Mouse (Mus musculus): Measurements from ENCODE around the gene Lrrc55. TPM values are rescaled to one million over a fixed set of nuclear protein-coding genes. Genes with fewer than 3 reads are reported as not detected.
"Not testable (repeated sequence)": the region's sequence is repeated elsewhere in the genome, so short reads cannot be mapped to it uniquely, and the experiment has no call there.

Gene Lrrc55
- 2.1 and 2.9 TPM in 2 replicates for polyA plus RNA-seq (2016; fragmentation: Nextera tagmentation; extraction: Ambion mirVana)

- H3K27ac ChIP-seq, result no peak within 1 kb of the TSS
- no peaks in the 10 kb centered on the region for H3K27me3 ChIP-seq (replicated peaks)
- 92% methylated on average over 1 of the region's 1 CpGs for WGBS
- no peaks in the 10 kb centered on the region for H3K9me3 ChIP-seq
- H3K4me1 ChIP-seq, result peaks cover 10% of the 10 kb centered on the region
- H3K36me3 ChIP-seq, result no peaks in the 10 kb centered on the region
- H3K4me3 ChIP-seq, result peak within 1 kb of the TSS; percentile 37
- peak within 1 kb of the TSS; percentile 54 for H3K9ac ChIP-seq
- H3K4me2 ChIP-seq (replicated peaks), result peak within 1 kb of the TSS; percentile 66
- no peak for ATAC-seq (ENCODE audit: low FRiP score, low read depth)
Measured at GRCm38 (mm10) chr2:85196901-85197300, at the start of gene Lrrc55. Gene Lrrc55, minus strand, starts transcription at chr2:85197197.

GRCm38 (mm10) chr2:85246506-85247082 lies 49.6 kb upstream of the Lrrc55 start:
- Histone ChIP-seq H3K4me1 (no peaks in the 10 kb centered on the region), H3K36me3 (no peaks in the 10 kb centered on the region), H3K27me3 (replicated peaks) (no peaks in the 10 kb centered on the region), H3K4me3 (no peak overlapping the region), H3K9ac (no peak overlapping the region), H3K9me3 (no peaks in the 10 kb centered on the region), H3K27ac (no peak overlapping the region), H3K4me2 (replicated peaks) (no peak overlapping the region)
- 9% methylated on average over 4 of the region's 4 CpGs for WGBS
- peak; percentile 49; the same call in 1 of the 2 replicates for ATAC-seq (ENCODE audit: low FRiP score, low read depth)

- Histone ChIP-seq H3K4me1 (no peaks in the 10 kb centered on the region), H3K4me3 (no peak overlapping the region), H3K4me2 (replicated peaks) (no peak overlapping the region), H3K36me3 (no peaks in the 10 kb centered on the region), H3K27ac (no peak overlapping the region), H3K9ac (no peak overlapping the region), H3K9me3 (no peaks in the 10 kb centered on the region), H3K27me3 (replicated peaks) (no peaks in the 10 kb centered on the region)
- 72% methylated on average over 5 of the region's 5 CpGs for WGBS
- no peak for ATAC-seq (ENCODE audit: low FRiP score, low read depth)
Measured at GRCm38 (mm10) chr2:85245737-85246136, 48.7 kb upstream of the Lrrc55 start.

GRCm38 (mm10) chr2:85238068-85238667 lies 41.2 kb upstream of the Lrrc55 start:
- 58% methylated on average over 4 of the region's 4 CpGs for WGBS

GRCm38 (mm10) chr2:85237231-85237630 lies 40.2 kb upstream of the Lrrc55 start:
- H3K36me3 ChIP-seq; H3K9ac ChIP-seq; H3K4me3 ChIP-seq; H3K27me3 ChIP-seq (replicated peaks); H3K4me2 ChIP-seq (replicated peaks); H3K27ac ChIP-seq; H3K4me1 ChIP-seq; ATAC-seq (ENCODE audit: low FRiP score, low read depth); H3K9me3 ChIP-seq: not testable (repeated sequence)
- WGBS, result 95% methylated on average over 2 of the region's 2 CpGs

More at GRCm38 (mm10) chr2:85238068-85238667, 41.2 kb upstream of the Lrrc55 start:
- no peak overlapping the region for H3K9ac ChIP-seq
- no peak overlapping the region for H3K4me3 ChIP-seq
- no peak overlapping the region for H3K27ac ChIP-seq
- H3K4me1 ChIP-seq, result no peaks in the 10 kb centered on the region
- no peaks in the 10 kb centered on the region for H3K9me3 ChIP-seq
- no peak for ATAC-seq (ENCODE audit: low FRiP score, low read depth)
- H3K4me2 ChIP-seq (replicated peaks), result no peak overlapping the region
- no peaks in the 10 kb centered on the region for H3K27me3 ChIP-seq (replicated peaks)
- H3K36me3 ChIP-seq, result no peaks in the 10 kb centered on the region

GRCm38 (mm10) chr2:85230771-85231511 lies 33.9 kb upstream of the Lrrc55 start:
- Histone ChIP-seq H3K27me3 (replicated peaks) (no peaks in the 10 kb centered on the region), H3K36me3 (no peaks in the 10 kb centered on the region), H3K27ac (no peak overlapping the region), H3K4me3 (no peak overlapping the region), H3K4me1 (no peaks in the 10 kb centered on the region), H3K9ac (no peak overlapping the region), H3K4me2 (replicated peaks) (no peak overlapping the region), H3K9me3 (no peaks in the 10 kb centered on the region)
- WGBS, result 85% methylated on average over 4 of the region's 4 CpGs
- ATAC-seq (ENCODE audit: low FRiP score, low read depth), result no peak

GRCm38 (mm10) chr2:85229606-85230005 lies 32.6 kb upstream of the Lrrc55 start:
- Histone ChIP-seq H3K9me3 (no peaks in the 10 kb centered on the region), H3K4me1 (no peaks in the 10 kb centered on the region), H3K9ac (no peak overlapping the region), H3K27me3 (replicated peaks) (no peaks in the 10 kb centered on the region), H3K4me3 (no peak overlapping the region), H3K36me3 (no peaks in the 10 kb centered on the region), H3K4me2 (replicated peaks) (no peak overlapping the region), H3K27ac (no peak overlapping the region)
- 68% methylated on average over 3 of the region's 3 CpGs for WGBS
- ATAC-seq (ENCODE audit: low FRiP score, low read depth), result no peak

GRCm38 (mm10) chr2:85227816-85228335 lies 30.9 kb upstream of the Lrrc55 start:
- H3K27me3 ChIP-seq (replicated peaks), result no peaks in the 10 kb centered on the region
- 82% methylated on average over 3 of the region's 3 CpGs for WGBS
- no peaks in the 10 kb centered on the region for H3K9me3 ChIP-seq
- H3K4me2 ChIP-seq (replicated peaks), result no peak overlapping the region
- H3K4me1 ChIP-seq, result no peaks in the 10 kb centered on the region
- ATAC-seq (ENCODE audit: low FRiP score, low read depth), result no peak
- H3K36me3 ChIP-seq, result no peaks in the 10 kb centered on the region
- H3K27ac ChIP-seq, result no peak overlapping the region
- H3K9ac ChIP-seq, result no peak overlapping the region
- no peak overlapping the region for H3K4me3 ChIP-seq

GRCm38 (mm10) chr2:85224221-85225179 lies 27.5 kb upstream of the Lrrc55 start:
- no peak overlapping the region for H3K27ac ChIP-seq
- 0 out of 2 replicates have a peak overlapping the region, but pooled peaks have one; percentile 4 for H3K4me2 ChIP-seq (replicated peaks)
- ATAC-seq (ENCODE audit: low FRiP score, low read depth), result no peak; the same call in 1 of the 2 replicates
- H3K36me3 ChIP-seq, result no peaks in the 10 kb centered on the region
- H3K27me3 ChIP-seq (replicated peaks), result no peaks in the 10 kb centered on the region
- WGBS, result 46% methylated on average over 17 of the region's 17 CpGs
- no peak overlapping the region for H3K4me3 ChIP-seq
- H3K4me1 ChIP-seq, result no peaks in the 10 kb centered on the region
- H3K9ac ChIP-seq, result no peak overlapping the region
- no peaks in the 10 kb centered on the region for H3K9me3 ChIP-seq

- no peak overlapping the region for H3K9ac ChIP-seq
- H3K27ac ChIP-seq, result no peak overlapping the region
- H3K9me3 ChIP-seq, result no peaks in the 10 kb centered on the region
- no peak overlapping the region for H3K4me2 ChIP-seq (replicated peaks)
- H3K4me3 ChIP-seq, result no peak overlapping the region
- no peak for ATAC-seq (ENCODE audit: low FRiP score, low read depth)
- H3K4me1 ChIP-seq, result no peaks in the 10 kb centered on the region
- H3K27me3 ChIP-seq (replicated peaks), result no peaks in the 10 kb centered on the region
- no peaks in the 10 kb centered on the region for H3K36me3 ChIP-seq
Measured at GRCm38 (mm10) chr2:85216606-85217005, 19.6 kb upstream of the Lrrc55 start.

GRCm38 (mm10) chr2:85213746-85214145 lies 16.7 kb upstream of the Lrrc55 start:
- no peak for ATAC-seq (ENCODE audit: low FRiP score, low read depth)
- H3K9me3 ChIP-seq, result no peaks in the 10 kb centered on the region
- H3K9ac ChIP-seq, result no peak overlapping the region
- no peak overlapping the region for H3K27ac ChIP-seq
- H3K4me3 ChIP-seq, result no peak overlapping the region
- WGBS, result 93% methylated on average over 2 of the region's 2 CpGs
- no peaks in the 10 kb centered on the region for H3K4me1 ChIP-seq
- no peak overlapping the region for H3K4me2 ChIP-seq (replicated peaks)
- no peaks in the 10 kb centered on the region for H3K27me3 ChIP-seq (replicated peaks)
- H3K36me3 ChIP-seq, result no peaks in the 10 kb centered on the region

Measured in neural tube, embryonic 12.5 days (tissue).